Mouse (Mus musculus): ENCODE data around the gene Serpina6.
"Not testable (repeated sequence)": the region's sequence is repeated elsewhere in the genome, so short reads cannot be mapped to it uniquely, and the experiment has no call there.

The Serpina6 gene

GRCm38 (mm10) chr12:103656848-103657626 lies at the start of gene Serpina6:
Gene Serpina6 (minus strand): TSS chr12:103657212.
- DNase-seq (ENCODE audit: low spot score in 2 of 2): no peak

DNA sequence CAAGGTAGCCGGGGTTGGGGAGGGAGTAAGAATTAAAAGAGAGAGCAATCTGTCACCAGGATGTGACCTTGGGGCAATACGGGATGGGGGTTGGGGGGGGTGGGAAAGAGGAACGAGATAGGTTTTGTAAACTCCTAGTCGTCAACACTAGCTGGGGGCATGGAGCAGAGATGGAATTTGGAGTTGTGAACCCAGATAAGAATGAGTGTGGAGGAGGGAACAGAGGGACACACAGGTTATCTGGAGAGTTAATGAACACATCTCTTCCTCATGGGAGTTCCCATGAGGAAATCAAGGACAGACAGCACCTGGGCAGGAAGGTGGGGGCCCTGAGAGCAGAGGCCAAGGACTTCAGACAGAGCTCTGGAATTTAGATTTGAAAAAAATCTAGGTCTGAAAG lies 49.1 kb upstream of the Serpina6 start:
- no peak for DNase-seq (ENCODE audit: low spot score in 2 of 2)

DNA sequence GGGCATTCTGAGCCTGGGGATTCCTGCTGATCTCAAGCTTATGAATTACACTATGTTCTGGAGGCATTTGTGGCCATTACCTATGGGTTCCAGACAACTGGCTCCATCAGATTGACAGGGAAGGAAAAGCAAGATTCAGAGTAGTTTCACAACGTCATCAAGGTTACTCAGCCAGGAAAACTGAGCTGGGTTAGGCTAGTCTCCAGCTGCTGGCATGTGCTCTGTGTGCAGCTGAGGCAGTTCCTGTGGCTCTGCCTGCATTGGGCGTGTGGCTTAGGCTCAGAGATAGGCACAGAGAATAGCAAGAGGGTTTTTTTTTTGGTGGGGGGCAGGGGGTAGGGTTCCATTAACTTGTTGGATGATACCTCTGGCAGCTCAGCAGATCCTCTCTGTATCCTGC lies 48.5 kb upstream of the Serpina6 start:
- no peak for DNase-seq (ENCODE audit: low spot score in 2 of 2)

GRCm38 (mm10) chr12:103700144-103700750 lies 43.2 kb upstream of the Serpina6 start:
- no peak for DNase-seq (ENCODE audit: low spot score in 2 of 2)

DNA sequence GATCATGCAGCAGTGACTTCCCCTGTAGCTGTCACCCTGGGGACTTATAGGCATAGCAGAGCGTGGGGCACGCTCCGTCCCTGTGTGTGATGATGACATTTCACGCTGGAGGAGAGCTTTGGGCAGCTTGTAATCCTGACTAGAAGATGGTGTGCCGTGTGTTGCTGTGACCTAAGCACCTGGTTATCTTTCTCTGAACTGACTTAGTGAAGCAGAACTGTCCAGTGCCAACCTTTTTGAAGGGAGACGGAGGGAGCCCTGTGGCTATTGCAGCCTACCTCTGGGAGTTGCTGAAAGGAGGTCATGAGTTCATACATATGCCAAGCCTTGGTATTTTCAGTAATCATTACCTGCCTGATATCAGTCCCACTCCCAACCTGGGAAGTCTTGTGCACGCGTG lies 38.4 kb upstream of the Serpina6 start, which contains the start of gene Serpina1f:
Gene Serpina1f, minus strand, starts transcription at position 101 of the 400 bp plus-strand sequence.
- no peak for DNase-seq (ENCODE audit: low spot score in 2 of 2)

DNA sequence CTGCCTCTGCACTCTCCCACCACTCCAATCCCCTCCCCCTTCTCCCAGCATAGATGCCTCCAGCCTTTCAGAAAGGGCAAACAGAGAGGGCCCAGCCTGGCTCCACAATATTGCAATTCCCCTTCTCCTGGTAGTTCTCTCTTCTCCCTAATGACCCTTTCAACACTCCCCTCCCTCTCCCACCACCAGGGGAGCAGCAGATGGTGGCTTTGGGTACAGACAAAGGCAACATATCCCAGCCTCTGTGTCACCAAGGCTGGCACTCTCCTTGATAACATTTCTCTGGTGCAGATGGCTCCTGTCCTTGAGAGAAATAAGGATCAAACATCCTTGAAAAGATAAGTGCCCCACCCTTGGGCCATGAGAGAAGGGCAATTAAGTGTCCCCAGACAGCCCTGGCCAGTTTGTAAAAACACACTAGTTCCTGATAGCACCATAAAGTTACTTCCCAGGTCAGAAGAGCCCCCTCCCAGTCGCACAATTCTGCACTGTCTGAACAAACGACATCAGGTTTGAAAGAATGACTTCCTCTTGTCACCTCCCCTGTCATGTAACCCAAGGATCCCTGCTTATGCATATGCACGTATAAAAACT lies 31.3 kb upstream of the Serpina6 start:
- DNase-seq (ENCODE audit: low spot score in 2 of 2): no peak

DNA sequence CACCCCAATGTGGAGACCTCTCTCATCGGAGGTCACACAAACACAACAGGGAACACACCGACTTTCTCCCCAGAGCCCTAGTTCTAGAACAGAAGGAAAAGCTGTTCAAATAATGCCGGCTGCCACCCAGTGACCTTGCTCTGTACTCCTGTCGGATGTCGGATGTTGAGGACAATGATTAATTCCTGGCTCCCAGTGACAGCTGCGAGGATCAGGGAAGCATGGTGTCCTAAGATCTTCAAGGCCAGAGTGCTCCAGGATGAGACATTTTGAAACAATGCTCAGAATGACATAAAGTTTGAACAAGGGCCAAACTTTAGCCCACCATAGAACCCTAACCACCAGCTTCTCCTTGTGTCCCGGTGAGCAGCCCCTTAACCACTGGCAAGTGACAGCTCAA lies 30.0 kb upstream of the Serpina6 start:
- no peak for DNase-seq (ENCODE audit: low spot score in 2 of 2)

DNA sequence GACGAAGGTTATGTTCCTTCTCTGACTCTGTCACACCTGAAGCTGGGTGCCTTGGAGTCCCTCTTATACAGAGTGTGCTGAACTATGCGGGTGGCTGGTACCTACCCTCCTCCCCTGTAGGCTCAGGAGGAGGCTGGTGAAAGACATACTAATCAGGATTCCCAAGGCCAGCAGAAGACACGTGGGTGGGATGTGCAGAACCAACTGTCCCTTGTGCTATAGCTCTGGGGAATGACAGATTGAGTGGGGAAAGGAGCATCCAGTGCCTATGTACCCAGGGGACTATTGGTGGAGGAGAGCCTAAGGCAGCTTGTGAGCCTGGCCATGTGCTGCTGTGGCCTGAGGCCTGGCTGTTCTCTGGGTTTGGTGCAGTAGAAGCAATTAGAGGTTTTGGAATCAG lies 29.0 kb upstream of the Serpina6 start:
- DNase-seq (ENCODE audit: low spot score in 2 of 2): peak in 1 of 2 experiments; percentile 53

DNA sequence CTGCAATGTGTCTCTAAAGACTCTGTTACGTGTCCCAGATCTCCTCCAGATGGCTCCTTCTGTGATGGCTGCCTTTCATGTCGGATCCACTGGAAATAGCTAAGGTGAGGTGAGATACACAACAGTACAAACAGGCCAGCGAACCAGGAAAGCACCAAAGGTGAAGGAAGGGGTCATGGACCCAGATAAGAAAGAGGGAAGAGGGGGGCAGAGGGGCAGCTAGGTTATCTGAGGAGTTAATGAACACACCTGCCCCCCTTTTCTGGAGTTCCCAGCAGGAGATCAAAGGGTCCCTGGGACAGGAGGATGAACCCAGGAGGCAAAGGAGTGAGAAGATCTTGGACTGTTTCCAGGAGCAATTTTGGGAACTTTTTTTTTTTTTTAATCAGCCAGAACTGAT lies 28.4 kb upstream of the Serpina6 start:
- DNase-seq (ENCODE audit: low spot score in 2 of 2): no peak

GRCm38 (mm10) chr12:103683775-103684174 lies 26.8 kb upstream of the Serpina6 start:
- DNase-seq (ENCODE audit: low spot score in 2 of 2): no peak

GRCm38 (mm10) chr12:103681739-103682138 lies 24.7 kb upstream of the Serpina6 start:
- no peak for DNase-seq (ENCODE audit: low spot score in 2 of 2)

GRCm38 (mm10) chr12:103681169-103681568 lies 24.2 kb upstream of the Serpina6 start:
- DNase-seq (ENCODE audit: low spot score in 2 of 2): no peak

DNA sequence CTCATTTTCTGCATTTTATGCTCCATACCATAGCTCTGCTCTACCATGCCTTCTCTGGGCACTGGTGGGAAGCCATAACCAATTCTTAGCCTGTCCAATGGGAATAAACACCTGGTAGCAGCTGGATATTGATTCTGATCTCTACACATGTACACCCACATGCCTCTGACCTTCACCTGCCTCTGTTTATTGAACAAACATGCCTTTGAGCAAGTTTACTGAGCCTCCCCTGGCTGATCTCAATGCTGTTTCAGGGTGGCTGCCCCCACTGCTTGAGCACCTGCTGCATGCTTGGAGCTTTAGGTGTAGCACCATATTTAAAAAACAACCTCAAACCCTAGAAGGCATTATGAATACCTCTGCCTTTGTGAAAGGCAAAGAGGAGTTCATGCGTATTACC lies 22.8 kb upstream of the Serpina6 start:
- not testable (repeated sequence) for DNase-seq (ENCODE audit: low spot score in 2 of 2)

GRCm38 (mm10) chr12:103676039-103676438 lies 19.0 kb upstream of the Serpina6 start, which contains the start of gene Serpina16:
Gene Serpina16 (minus strand): TSS chr12:103676139.
- no peak for DNase-seq (ENCODE audit: low spot score in 2 of 2)

- DNase-seq (ENCODE audit: low spot score in 2 of 2): no peak
Measured at GRCm38 (mm10) chr12:103673179-103673578, 16.2 kb upstream of the Serpina6 start.

DNA sequence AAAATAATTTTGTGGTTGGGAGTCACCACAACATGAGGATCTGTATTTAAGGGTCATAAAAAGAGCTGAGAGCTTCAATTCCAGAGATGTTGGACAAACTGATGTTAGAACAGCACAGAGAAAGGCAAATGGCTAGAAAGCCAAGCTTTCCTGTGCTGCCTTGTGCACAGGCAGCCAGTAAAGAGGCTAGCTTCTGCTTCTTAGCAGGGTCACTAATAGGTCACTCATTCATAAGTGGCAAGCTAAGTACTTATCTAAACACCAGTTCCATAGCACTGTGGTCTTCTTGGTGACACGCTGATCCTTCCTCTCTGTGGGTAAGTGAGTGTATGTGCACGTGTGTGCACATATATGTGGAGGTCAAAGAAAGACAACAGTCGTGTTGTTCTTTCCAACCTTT lies 14.5 kb upstream of the Serpina6 start:
- DNase-seq (ENCODE audit: low spot score in 2 of 2): no peak

GRCm38 (mm10) chr12:103670964-103671363 lies 14.0 kb upstream of the Serpina6 start:
- no peak for DNase-seq (ENCODE audit: low spot score in 2 of 2)

DNA sequence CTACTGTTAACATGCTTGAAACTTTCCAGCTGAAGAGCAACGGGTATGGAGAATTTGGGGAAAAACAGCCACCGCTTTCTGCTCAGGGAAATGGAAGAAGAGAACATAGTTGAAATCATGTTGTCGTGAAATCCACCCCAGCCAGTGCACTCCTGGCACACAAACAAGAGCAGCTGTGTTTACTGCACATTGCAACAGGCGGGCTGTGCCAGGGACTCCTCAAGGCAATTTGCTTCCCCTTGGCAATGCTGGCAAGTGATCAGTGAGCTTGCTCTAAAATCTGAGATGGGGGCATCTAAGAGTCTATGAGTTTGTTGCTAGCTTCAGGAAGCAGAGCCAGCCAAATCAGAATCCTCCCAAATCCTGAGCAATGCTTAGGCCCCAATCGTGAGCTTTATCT lies 13.3 kb upstream of the Serpina6 start:
- DNase-seq (ENCODE audit: low spot score in 2 of 2): peak; percentile 69 to 72

DNA sequence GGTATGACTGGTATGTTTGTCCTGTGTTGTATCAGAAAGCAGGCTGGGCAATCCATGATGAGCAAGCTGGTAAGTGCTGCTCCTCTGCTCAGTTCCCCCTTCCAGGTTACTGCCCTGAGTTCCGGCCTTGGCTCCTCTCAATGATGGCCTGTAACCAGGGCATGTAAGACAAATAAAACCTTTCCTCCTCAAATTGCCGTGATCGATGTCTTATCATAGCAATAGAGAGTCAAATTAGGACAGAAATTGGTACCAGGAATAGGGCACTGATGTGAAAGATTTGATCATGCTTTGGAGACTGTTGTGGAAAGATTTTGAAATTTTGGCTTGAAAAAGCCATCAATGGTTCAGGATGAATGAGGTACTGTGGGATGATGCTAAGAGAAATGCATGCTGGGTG lies 8.3 kb upstream of the Serpina6 start:
- no peak for DNase-seq (ENCODE audit: low spot score in 2 of 2)

DNA sequence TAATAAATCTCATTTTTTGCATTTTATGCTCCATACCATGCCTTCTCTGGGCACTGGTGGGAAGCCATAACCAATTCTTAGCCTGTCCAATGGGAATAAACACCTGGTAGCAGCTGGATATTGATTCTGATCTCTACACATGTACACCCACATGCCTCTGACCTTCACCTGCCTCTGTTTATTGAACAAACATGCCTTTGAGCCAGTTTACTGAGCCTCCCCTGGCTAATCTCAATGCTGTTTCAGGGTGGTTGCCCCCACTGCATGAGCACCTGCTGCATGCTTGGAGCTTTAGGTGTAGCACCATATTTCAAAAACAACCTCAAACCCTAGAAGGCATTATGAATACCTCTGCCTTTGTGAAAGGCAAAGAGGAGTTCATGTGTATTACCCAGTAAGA lies 5.0 kb upstream of the Serpina6 start:
- DNase-seq (ENCODE audit: low spot score in 2 of 2): not testable (repeated sequence)

- no peak for DNase-seq (ENCODE audit: low spot score in 2 of 2)
Measured at GRCm38 (mm10) chr12:103660076-103660475, 3.1 kb upstream of the Serpina6 start.

DNA sequence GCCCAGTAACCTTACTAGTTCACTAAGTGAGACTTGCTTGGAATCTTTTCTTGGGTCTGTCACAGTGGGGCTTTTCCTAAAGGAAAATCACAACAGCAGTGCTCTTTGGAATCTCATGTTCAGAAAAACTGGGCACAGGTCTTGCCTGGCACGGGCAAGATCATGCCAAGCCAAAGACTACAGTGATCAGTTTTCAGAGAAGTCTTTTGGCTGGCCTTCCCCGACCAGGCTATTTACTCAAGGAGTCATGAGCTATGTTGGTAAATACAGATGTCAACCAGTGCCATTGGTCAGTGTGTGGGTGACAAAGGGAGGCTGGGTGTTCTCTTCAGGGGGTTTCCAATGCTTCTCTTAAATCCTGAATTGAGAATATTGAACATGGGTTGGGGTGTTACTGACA lies 2.2 kb upstream of the Serpina6 start:
- no peak for DNase-seq (ENCODE audit: low spot score in 2 of 2)

DNA sequence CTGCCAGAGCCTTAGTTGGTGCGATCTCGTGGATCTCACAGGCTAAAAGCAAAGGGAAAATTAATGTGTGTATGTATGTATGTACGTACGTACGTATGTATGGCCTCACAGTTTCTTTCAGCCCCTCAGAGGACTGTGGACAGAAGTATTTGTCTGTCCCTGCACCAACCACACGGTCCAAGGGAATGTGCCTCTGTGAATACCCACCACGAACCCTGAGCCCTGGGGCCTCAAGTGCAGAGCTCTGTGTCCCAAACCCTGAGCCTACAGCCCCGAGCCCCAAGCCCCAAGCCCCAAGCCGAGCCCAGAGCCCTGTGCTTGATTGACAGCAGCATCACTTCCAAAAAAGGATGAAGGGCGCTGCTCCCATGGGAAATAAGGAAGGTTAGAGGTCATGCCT lies 979 bp upstream of the Serpina6 start:
- DNase-seq (ENCODE audit: low spot score in 2 of 2): no peak

Measured in right cerebral cortex, postnatal 10 days (tissue).